Mouse (Mus musculus) lung, embryonic 14.5 days (tissue): ENCODE data around the gene Bloc1s4. TPM values are rescaled to one million over a fixed set of nuclear protein-coding genes. Genes with fewer than 3 reads are reported as not detected.
A peak's percentile ranks its signal among the peaks of the same experiment; 100 is the strongest.

ENCODE experiments used
- ATAC-seq: fragments of 200-750 bp; cut with Nextera tagmentation; 2 replicates; pipeline ENCODE4 v1.8.0; 2017; ENCODE audit warnings: mild to moderate bottlenecking, moderate TSS enrichment, moderate library complexity; ENCODE audit not compliant: insufficient read depth
- DNase-seq: peaks from one replicate; pipeline ENCODE4 v3.0.0-alpha.2; 2015
- H3K27ac ChIP-seq: fragments of 300-500 bp; sonication (generic); 2 replicates; pipeline ENCODE4 v1.5.1; 2014; ENCODE audit warnings: low read depth, mild to moderate bottlenecking, moderate library complexity
- H3K27me3 ChIP-seq: fragments of 300-500 bp; sonication (generic); 2 replicates; pipeline ENCODE4 v1.6.1; 2014; ENCODE audit warnings: low read length, control low read depth; ENCODE audit not compliant: insufficient read depth
- H3K36me3 ChIP-seq: fragments of 300-500 bp; sonication (generic); 2 replicates; pipeline ENCODE4 v1.6.1; 2014; ENCODE audit warnings: control low read depth; ENCODE audit not compliant: insufficient read depth
- H3K4me1 ChIP-seq: fragments of 300-500 bp; sonication (generic); 2 replicates; pipeline ENCODE4 v1.6.1; 2014; ENCODE audit warnings: antibody characterized with exemption, control low read depth; ENCODE audit not compliant: insufficient read depth
- H3K4me2 ChIP-seq: fragments of 300-500 bp; sonication (generic); 2 replicates; pipeline ENCODE4 v1.6.1; 2014; ENCODE audit warnings: mild to moderate bottlenecking
- H3K4me3 ChIP-seq: fragments of 300-500 bp; sonication (generic); 2 replicates; pipeline ENCODE4 v1.5.1; 2014; ENCODE audit warnings: low read depth, low read length
- H3K9ac ChIP-seq: fragments of 300-500 bp; sonication (generic); 2 replicates; pipeline ENCODE4 v1.6.1; 2014
- H3K9me3 ChIP-seq: fragments of 300-500 bp; sonication (generic); 2 replicates; pipeline ENCODE4 v1.6.1; 2016; ENCODE audit warnings: low read depth, low read length, control low read depth
- CTCF ChIP-seq: IDR thresholded peaks from 2 replicates; pipeline ENCODE4 v1.5.1; 2016; ENCODE audit warnings: antibody characterized with exemption, low read depth
- WGBS: fragments of 180-500 bp; shearing (Covaris S2); extraction: QIAGEN DNeasy Blood & Tissue Kit; methylation state at CpG from one replicate; pipeline ENCODE4 v1.1.7; 2014; 5-methylcytosine and 5-hydroxymethylcytosine counted together
- polyA plus RNA-seq: library from polyadenylated mRNA; unstranded; fragments of >200 nt; fragmentation: Nextera tagmentation; extraction: Ambion mirVana; gene quantifications from 2 replicates; pipeline ENCODE4 v1.2.1, GENCODE M21; 2014

The Bloc1s4 gene
- polyA plus RNA-seq, 1 experiment from 2014 or later: 23.2 TPM

DNA sequence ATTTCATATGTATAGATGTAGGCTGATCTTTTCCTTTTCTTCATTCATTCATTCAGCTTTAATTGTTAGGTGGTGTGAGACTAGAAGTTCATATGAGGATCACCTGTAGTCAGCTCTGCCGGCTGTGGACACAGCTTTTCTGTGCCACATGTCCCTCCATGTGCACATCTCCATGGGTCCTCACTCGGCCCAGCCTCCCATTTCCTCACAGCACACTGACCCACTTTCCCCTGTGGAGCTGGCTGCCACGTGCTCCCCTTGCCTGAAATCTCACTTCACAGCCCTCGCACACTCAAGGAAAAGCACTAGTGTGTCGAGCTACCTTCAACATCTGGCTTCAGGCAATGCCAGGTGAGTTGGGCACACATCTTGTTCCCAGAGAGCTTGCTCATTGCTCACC lies 29.3 kb downstream of the Bloc1s4 start:
- Histone ChIP-seq H3K9me3 (no peaks in the 10 kb centered on the region), H3K27me3 (peaks cover 43% of the 10 kb centered on the region), H3K4me1 (no peaks in the 10 kb centered on the region), H3K36me3 (no peaks in the 10 kb centered on the region), H3K9ac (no peak overlapping the region), H3K4me3 (no peak overlapping the region), H3K4me2 (no peak overlapping the region), H3K27ac (no peak overlapping the region)
- ATAC-seq: no peak
- no peak for DNase-seq
- TF ChIP-seq CTCF: no peak
- 77% methylated on average over 5 of the region's 5 CpGs for WGBS

DNA sequence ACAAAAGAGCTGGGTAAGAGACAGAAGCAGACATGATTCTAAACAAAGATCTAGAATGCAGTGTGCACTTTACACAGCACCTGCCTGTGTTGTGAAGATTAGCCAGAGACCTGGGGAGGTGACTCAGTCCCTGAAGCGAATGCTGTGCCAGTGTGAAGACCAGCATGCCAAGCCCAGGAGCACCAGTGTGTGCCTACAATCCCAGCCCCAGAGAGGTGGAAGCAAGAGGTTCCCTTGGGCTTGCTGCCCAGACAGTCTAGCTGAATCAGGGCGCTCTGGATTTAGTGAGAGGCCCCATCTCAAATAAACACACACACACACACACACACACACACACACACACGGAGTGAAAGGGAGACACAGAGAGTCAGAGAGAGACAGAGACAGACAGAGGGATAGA lies 30.6 kb downstream of the Bloc1s4 start:
- ATAC-seq: no peak
- Histone ChIP-seq H3K4me3 (no peak overlapping the region), H3K9me3 (no peaks in the 10 kb centered on the region), H3K4me2 (no peak overlapping the region), H3K27ac (no peak overlapping the region), H3K27me3 (peaks cover 35% of the 10 kb centered on the region), H3K9ac (no peak overlapping the region), H3K4me1 (peaks cover 4% of the 10 kb centered on the region; the same call in 1 of the 2 replicates), H3K36me3 (no peaks in the 10 kb centered on the region)
- DNase-seq: no peak
- TF ChIP-seq CTCF: no peak
- WGBS: 46% methylated on average over 3 of the region's 3 CpGs

DNA sequence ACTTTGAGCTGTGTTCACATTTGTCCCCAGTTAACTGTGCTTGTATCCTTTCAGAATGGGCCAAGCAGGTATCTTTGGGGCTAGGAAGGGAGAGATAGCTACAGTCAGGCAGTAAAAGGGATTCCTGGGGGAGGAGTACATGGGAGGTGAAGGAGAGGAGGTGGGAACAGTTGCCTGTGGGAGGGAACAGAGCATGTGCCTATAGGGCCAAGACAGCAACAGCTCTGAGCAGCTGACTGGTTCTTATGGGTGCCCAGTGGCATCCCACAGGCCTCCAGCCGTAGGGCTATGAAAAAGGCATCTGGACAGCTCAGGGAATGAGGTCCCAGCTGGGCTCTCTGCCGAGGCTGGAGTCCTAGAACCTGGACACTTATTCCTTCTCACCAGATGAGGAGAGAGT lies 31.6 kb downstream of the Bloc1s4 start:
- Histone ChIP-seq H3K4me2 (no peak overlapping the region), H3K4me3 (no peak overlapping the region), H3K9me3 (no peaks in the 10 kb centered on the region), H3K9ac (no peak overlapping the region), H3K27ac (no peak overlapping the region), H3K27me3 (peaks cover 38% of the 10 kb centered on the region), H3K4me1 (peaks cover 10% of the 10 kb centered on the region; the same call in 1 of the 2 replicates), H3K36me3 (no peaks in the 10 kb centered on the region)
- ATAC-seq: no peak
- 53% methylated on average over 2 of the region's 2 CpGs for WGBS
- no peak for DNase-seq
- no peak for TF ChIP-seq CTCF

DNA sequence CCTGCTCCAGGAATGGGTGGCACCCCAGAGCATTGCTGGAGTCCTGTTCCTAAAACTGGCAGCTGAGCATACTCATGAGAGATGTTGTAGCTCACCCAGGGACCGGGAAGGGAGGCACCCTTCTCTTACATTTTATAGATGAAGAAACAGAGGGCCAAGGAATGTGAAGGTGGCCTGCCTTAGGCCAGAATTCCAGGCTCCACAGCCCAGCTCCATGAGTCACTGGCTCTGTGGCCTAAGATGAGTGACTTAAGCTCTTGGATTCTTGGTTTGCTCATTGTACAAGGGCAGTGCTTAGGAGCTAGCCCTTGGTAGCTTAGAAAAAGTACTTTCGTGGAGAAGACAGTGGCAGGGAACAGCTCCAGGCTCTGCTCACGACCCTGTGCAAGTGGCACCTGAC lies 33.6 kb downstream of the Bloc1s4 start:
- Histone ChIP-seq H3K4me2 (no peak overlapping the region), H3K27ac (no peak overlapping the region), H3K9me3 (no peaks in the 10 kb centered on the region), H3K27me3 (peaks cover 45% of the 10 kb centered on the region), H3K4me3 (no peak overlapping the region), H3K4me1 (peaks cover 10% of the 10 kb centered on the region; the same call in 1 of the 2 replicates), H3K9ac (no peak overlapping the region), H3K36me3 (no peaks in the 10 kb centered on the region)
- DNase-seq (no peak), ATAC-seq (no peak)
- no peak for TF ChIP-seq CTCF
- WGBS: 55% methylated on average over 3 of the region's 3 CpGs

DNA sequence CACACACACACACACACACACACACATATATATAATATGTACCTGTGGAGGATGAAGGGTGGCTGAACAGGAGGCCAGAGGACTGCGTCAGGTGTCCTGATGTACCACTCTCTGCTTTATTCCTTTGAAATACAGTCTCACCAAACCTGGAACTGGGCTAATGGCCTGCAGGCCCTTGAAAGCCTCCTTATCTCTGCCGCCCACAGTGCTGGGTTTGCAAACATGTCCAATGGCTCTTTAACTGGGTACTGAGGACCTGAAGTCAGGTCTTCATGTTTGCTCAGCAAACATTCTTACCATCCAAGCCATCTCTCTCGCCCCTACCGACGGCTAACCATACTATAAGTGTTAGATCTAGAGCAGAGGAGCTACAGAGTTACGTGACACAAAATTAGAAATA lies 34.8 kb downstream of the Bloc1s4 start:
- no peak overlapping the region for H3K9ac ChIP-seq
- peak overlapping the region; percentile 36; the same call in 1 of the 2 replicates for H3K27ac ChIP-seq
- ATAC-seq (peak; percentile 54; the same call in 1 of the 2 replicates), DNase-seq (peak; percentile 44)
- 56% methylated on average over 6 of the region's 6 CpGs for WGBS
- 0 out of 2 replicates have a peak, but pooled peaks have one; percentile 2 for TF ChIP-seq CTCF
- H3K4me1 ChIP-seq: peaks cover 10% of the 10 kb centered on the region; the same call in 1 of the 2 replicates
- peak overlapping the region; percentile 70 for H3K4me2 ChIP-seq
- no peaks in the 10 kb centered on the region for H3K36me3 ChIP-seq
- H3K9me3 ChIP-seq: no peaks in the 10 kb centered on the region
- no peak overlapping the region for H3K4me3 ChIP-seq
- H3K27me3 ChIP-seq: peaks cover 47% of the 10 kb centered on the region

DNA sequence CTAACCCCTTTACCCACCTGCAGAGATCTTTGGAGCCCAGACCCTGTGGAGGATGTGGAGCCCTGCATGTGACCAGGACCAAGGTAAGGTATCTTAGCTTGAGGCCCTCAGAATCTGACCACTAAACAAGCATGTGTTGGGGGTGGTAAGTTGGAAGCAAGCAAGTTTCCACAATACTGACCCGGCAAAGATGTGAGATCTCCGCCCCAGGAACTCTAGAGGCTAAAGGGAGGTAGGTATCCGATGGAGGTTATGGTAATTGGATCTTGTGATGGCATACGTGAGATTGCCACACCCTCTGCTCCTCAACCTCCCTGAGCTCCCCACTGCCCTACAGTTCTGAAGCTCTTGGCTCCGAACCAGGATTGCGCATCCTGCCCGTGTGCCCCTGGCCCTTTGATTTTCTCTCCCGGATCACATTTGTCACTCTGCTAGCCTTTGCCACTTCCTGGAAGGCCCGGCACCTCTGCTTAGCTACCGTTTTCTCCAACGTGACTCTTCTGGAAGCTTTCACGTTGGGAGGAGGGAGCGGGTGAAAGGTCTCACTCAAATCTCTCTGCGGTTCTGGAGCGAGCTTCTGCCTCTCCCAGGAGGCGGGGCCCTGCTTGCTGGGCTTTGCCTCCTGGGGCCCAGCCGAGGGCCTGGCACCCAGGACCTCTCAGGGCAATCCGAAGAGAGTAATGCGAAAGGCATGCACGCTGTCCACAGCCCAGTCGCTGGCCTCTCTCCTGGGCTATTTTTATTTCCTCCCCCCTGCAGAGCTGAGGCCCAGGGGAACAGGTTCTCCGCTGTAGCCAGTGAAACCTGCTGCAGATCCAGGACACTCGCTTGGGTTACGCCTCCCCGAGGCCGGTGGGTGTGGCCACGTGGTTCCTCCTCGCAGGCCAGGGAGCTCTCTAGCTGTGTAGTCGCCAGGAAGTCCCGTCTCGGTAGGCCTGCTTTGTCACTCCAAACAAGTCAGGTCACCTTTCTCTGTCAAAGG lies 35.6 kb downstream of the Bloc1s4 start:
- H3K4me3 ChIP-seq: peak overlapping the region; percentile 25
- H3K4me1 ChIP-seq: peaks cover 10% of the 10 kb centered on the region; the same call in 1 of the 2 replicates
- 4% methylated on average over 31 of the region's 31 CpGs for WGBS
- DNase-seq: peak; percentile 84
- H3K4me2 ChIP-seq: peak overlapping the region; percentile 70
- H3K9ac ChIP-seq: peak overlapping the region; percentile 36; the same call in 1 of the 2 replicates
- peak overlapping the region; percentile 36; the same call in 1 of the 2 replicates for H3K27ac ChIP-seq
- H3K36me3 ChIP-seq: no peaks in the 10 kb centered on the region
- peaks cover 39% of the 10 kb centered on the region for H3K27me3 ChIP-seq
- TF ChIP-seq CTCF: peak; percentile 10; the same call in 1 of the 2 replicates
- no peaks in the 10 kb centered on the region for H3K9me3 ChIP-seq
- peak; percentile 94 for ATAC-seq

DNA sequence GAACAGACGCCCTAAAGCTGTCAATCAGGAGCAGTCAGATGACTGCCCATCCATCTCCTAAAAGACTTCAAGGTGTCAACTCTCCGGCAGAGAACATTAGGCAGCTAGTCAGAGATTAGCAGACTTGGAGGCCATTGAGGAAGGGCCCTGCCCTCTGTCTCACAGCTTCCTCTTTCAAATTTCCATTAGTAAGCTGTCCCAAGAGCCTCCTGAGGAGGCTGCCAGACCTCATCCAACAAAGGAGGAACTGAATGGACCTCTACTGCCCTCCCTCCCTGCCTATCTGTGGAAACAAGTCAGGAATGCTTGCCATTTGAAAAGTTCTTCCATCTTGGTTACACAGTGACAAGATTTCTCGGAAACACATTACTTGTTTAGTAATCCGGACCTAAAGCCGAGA lies 36.6 kb downstream of the Bloc1s4 start:
- peaks cover 39% of the 10 kb centered on the region for H3K27me3 ChIP-seq
- H3K27ac ChIP-seq: peak overlapping the region; percentile 33; the same call in 1 of the 2 replicates
- ATAC-seq: no peak
- H3K36me3 ChIP-seq: no peaks in the 10 kb centered on the region
- no peak overlapping the region for H3K9ac ChIP-seq
- TF ChIP-seq CTCF: no peak
- H3K4me3 ChIP-seq: no peak overlapping the region
- WGBS: 42% methylated on average over 5 of the region's 5 CpGs
- H3K4me2 ChIP-seq: no peak overlapping the region
- no peaks in the 10 kb centered on the region for H3K9me3 ChIP-seq
- peaks cover 10% of the 10 kb centered on the region; the same call in 1 of the 2 replicates for H3K4me1 ChIP-seq
- no peak for DNase-seq
